Mouse (Mus musculus): ENCODE measurements at regions not wholly inside any gene's neighbourhood (a gene's known extent, or its start where the extent isn't known, plus 50 kb on each side); places are given as distances from the start of the nearest gene placed in this dataset.

GRCm38 (mm10) chr13:59317458-59318005 is 267.5 kb downstream of the Agtpbp1 start:
- Histone ChIP-seq H3K36me3 (ENCODE audit: insufficient read depth, low read length) (no peaks in the 10 kb centered on the region), H3K4me3 (ENCODE audit: low read length) (no peak overlapping the region), H3K4me2 (ENCODE audit: low read depth, low read length) (peak overlapping the region; percentile 33), H3K9ac (replicated peaks; ENCODE audit: low read length) (no peak overlapping the region), H3K27me3 (ENCODE audit: insufficient read depth, low read length) (no peaks in the 10 kb centered on the region), H3K9me3 (ENCODE audit: low read length) (no peaks in the 10 kb centered on the region), H3K27ac (no peak overlapping the region), H3K4me1 (ENCODE audit: insufficient read depth, low read length) (no peaks in the 10 kb centered on the region)
- no peak for TF ChIP-seq CTCF (IDR thresholded peaks at IDR 0.05; ENCODE audit: low read depth)
- DNase-seq (ENCODE audit: low spot score), result peak; percentile 49
- ATAC-seq, result 0 out of 2 replicates have a peak, but pooled peaks have one; percentile 35
- 36% methylated on average over 16 of the region's 16 CpGs for WGBS

DNA sequence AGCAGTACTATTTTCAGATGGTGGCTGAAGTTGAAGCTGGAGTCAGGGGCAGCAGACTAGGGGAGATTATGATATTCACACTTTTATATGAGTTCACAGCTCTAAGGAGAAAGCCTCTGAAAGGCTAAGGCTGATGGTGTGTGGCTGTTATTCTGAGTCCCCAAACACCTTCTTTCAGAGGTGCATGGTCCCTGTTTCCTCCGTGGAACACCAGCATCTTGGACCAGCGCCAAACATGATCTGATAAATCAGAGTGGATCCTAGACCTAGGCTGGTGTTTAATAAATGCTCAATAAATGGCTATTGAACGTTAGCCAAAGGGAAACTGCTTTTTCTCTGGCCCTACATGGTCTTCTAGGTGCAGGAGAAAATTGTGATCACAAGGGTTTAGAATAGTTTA is 269.2 kb downstream of the Agtpbp1 start:
- WGBS, result 59% methylated on average over 3 of the region's 3 CpGs
- no peaks in the 10 kb centered on the region for H3K9me3 ChIP-seq (ENCODE audit: low read length)
- H3K36me3 ChIP-seq (ENCODE audit: insufficient read depth, low read length), result no peaks in the 10 kb centered on the region
- H3K4me2 ChIP-seq (ENCODE audit: low read depth, low read length), result no peak overlapping the region
- TF ChIP-seq CTCF (IDR thresholded peaks at IDR 0.05; ENCODE audit: low read depth), result no peak
- H3K9ac ChIP-seq (replicated peaks; ENCODE audit: low read length), result no peak overlapping the region
- no peak overlapping the region for H3K4me3 ChIP-seq (ENCODE audit: low read length)
- DNase-seq (ENCODE audit: low spot score), result no peak
- H3K27me3 ChIP-seq (ENCODE audit: insufficient read depth, low read length), result no peaks in the 10 kb centered on the region
- H3K4me1 ChIP-seq (ENCODE audit: insufficient read depth, low read length), result no peaks in the 10 kb centered on the region
- H3K27ac ChIP-seq, result no peak overlapping the region
- no peak for ATAC-seq

- H3K4me1 ChIP-seq (ENCODE audit: insufficient read depth, low read length), result no peaks in the 10 kb centered on the region
- WGBS, result 64% methylated on average over 1 of the region's 1 CpGs
- ATAC-seq (no peak), DNase-seq (ENCODE audit: low spot score) (peak; percentile 76)
- no peak overlapping the region for H3K4me2 ChIP-seq (ENCODE audit: low read depth, low read length)
- H3K36me3 ChIP-seq (ENCODE audit: insufficient read depth, low read length), result no peaks in the 10 kb centered on the region
- no peaks in the 10 kb centered on the region for H3K27me3 ChIP-seq (ENCODE audit: insufficient read depth, low read length)
- no peak overlapping the region for H3K9ac ChIP-seq (replicated peaks; ENCODE audit: low read length)
- H3K9me3 ChIP-seq (ENCODE audit: low read length), result no peaks in the 10 kb centered on the region
- peak; percentile 82 for TF ChIP-seq CTCF (IDR thresholded peaks at IDR 0.05; ENCODE audit: low read depth)
- H3K27ac ChIP-seq, result no peak overlapping the region
- no peak overlapping the region for H3K4me3 ChIP-seq (ENCODE audit: low read length)
Observed at GRCm38 (mm10) chr13:59314419-59314818, 270.6 kb downstream of the Agtpbp1 start.

GRCm38 (mm10) chr13:59313725-59314330 is 271.2 kb downstream of the Agtpbp1 start:
- ATAC-seq (no peak), DNase-seq (ENCODE audit: low spot score) (no peak)
- WGBS, result 57% methylated on average over 7 of the region's 7 CpGs
- no peaks in the 10 kb centered on the region for H3K27me3 ChIP-seq (ENCODE audit: insufficient read depth, low read length)
- no peak overlapping the region for H3K4me2 ChIP-seq (ENCODE audit: low read depth, low read length)
- no peak overlapping the region for H3K4me3 ChIP-seq (ENCODE audit: low read length)
- no peaks in the 10 kb centered on the region for H3K9me3 ChIP-seq (ENCODE audit: low read length)
- H3K4me1 ChIP-seq (ENCODE audit: insufficient read depth, low read length), result no peaks in the 10 kb centered on the region
- H3K9ac ChIP-seq (replicated peaks; ENCODE audit: low read length), result no peak overlapping the region
- TF ChIP-seq CTCF (IDR thresholded peaks at IDR 0.05; ENCODE audit: low read depth), result no peak
- H3K36me3 ChIP-seq (ENCODE audit: insufficient read depth, low read length), result no peaks in the 10 kb centered on the region
- no peak overlapping the region for H3K27ac ChIP-seq

- Histone ChIP-seq H3K27ac (no peak overlapping the region), H3K27me3 (ENCODE audit: insufficient read depth, low read length) (no peaks in the 10 kb centered on the region), H3K9ac (replicated peaks; ENCODE audit: low read length) (no peak overlapping the region), H3K36me3 (ENCODE audit: insufficient read depth, low read length) (no peaks in the 10 kb centered on the region), H3K4me3 (ENCODE audit: low read length) (no peak overlapping the region), H3K4me2 (ENCODE audit: low read depth, low read length) (no peak overlapping the region), H3K4me1 (ENCODE audit: insufficient read depth, low read length) (0 out of 2 replicates have a peak, but pooled peaks cover 3% of the 10 kb centered on the region), H3K9me3 (ENCODE audit: low read length) (no peaks in the 10 kb centered on the region)
- ATAC-seq (no peak), DNase-seq (ENCODE audit: low spot score) (no peak)
- 13% methylated on average over 5 of the region's 5 CpGs for WGBS
- no peak for TF ChIP-seq CTCF (IDR thresholded peaks at IDR 0.05; ENCODE audit: low read depth)
Observed at GRCm38 (mm10) chr13:59292905-59293304, 292.1 kb downstream of the Agtpbp1 start.

DNA sequence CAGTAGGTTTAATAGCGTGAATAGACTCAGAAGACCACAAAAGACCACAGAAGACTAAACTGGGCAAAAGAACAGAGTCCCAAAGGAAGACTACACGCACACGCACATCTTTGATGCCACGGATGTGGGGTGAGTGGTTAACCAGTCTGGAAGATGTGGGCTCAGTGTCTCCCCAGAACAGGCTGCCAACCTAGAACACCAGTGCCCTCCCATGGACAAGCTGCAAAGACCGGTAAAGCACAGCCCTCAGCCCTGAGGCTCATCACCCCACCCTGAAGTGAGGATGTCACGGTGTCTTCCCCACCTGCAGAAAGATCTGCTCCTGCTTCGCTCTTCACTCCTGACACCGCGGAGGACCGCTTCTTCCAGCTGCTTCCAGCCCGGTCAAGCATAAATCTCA is 295.9 kb downstream of the Agtpbp1 start:
- Histone ChIP-seq H3K4me3 (ENCODE audit: low read length) (no peak overlapping the region), H3K9ac (replicated peaks; ENCODE audit: low read length) (no peak overlapping the region), H3K27ac (no peak overlapping the region), H3K4me1 (ENCODE audit: insufficient read depth, low read length) (0 out of 2 replicates have a peak, but pooled peaks cover 3% of the 10 kb centered on the region), H3K4me2 (ENCODE audit: low read depth, low read length) (no peak overlapping the region), H3K9me3 (ENCODE audit: low read length) (no peaks in the 10 kb centered on the region), H3K27me3 (ENCODE audit: insufficient read depth, low read length) (no peaks in the 10 kb centered on the region), H3K36me3 (ENCODE audit: insufficient read depth, low read length) (no peaks in the 10 kb centered on the region)
- TF ChIP-seq CTCF (IDR thresholded peaks at IDR 0.05; ENCODE audit: low read depth), result peak; percentile 79
- DNase-seq (ENCODE audit: low spot score) (peak; percentile 78), ATAC-seq (peak; percentile 78)
- WGBS, result 54% methylated on average over 11 of the region's 11 CpGs

DNA sequence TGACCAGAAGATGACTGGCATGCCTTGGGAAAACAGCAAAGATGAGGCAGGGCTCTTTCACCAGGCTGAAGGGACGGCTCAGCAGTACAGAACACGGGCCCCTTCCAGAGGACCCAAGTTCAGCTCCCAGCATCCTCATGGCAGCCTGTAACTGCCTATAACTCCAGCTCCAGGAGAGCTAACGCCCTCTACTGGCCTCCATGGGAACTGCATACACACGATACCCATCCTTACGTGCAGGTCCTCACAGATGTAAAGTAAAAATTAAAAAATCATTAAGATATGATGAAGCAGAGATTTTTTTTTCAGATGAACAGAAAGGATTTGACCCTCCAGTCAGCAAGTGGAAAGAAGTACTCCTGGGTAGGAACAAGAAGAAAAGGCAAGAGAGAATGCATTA is 303.8 kb downstream of the Agtpbp1 start:
- Histone ChIP-seq H3K9me3 (ENCODE audit: low read length) (no peaks in the 10 kb centered on the region), H3K4me1 (ENCODE audit: insufficient read depth, low read length) (no peaks in the 10 kb centered on the region), H3K27ac (no peak overlapping the region), H3K4me3 (ENCODE audit: low read length) (no peak overlapping the region), H3K27me3 (ENCODE audit: insufficient read depth, low read length) (no peaks in the 10 kb centered on the region), H3K4me2 (ENCODE audit: low read depth, low read length) (no peak overlapping the region), H3K9ac (replicated peaks; ENCODE audit: low read length) (no peak overlapping the region), H3K36me3 (ENCODE audit: insufficient read depth, low read length) (no peaks in the 10 kb centered on the region)
- ATAC-seq (no peak), DNase-seq (ENCODE audit: low spot score) (no peak)
- peak; percentile 43 for TF ChIP-seq CTCF (IDR thresholded peaks at IDR 0.05; ENCODE audit: low read depth)
- WGBS, result 84% methylated on average over 5 of the region's 5 CpGs
